Mouse (Mus musculus): ENCODE data around the gene Olfr1133. TPM values are rescaled to one million over a fixed set of nuclear protein-coding genes. Genes with fewer than 3 reads are reported as not detected.

The Olfr1133 gene
- polyA plus RNA-seq, 1 experiment from 2014 or later, result not detected

Other genes with a start within 250 kb of the Olfr1133 start
- gene Olfr1123, start 230.7 kb downstream of the Olfr1133 start, polyA plus RNA-seq (2015; fragmentation: Nextera tagmentation; extraction: Ambion mirVana), result not detected in 2 replicates
- 0.05 TPM in 1 of 2 replicates, not detected in the other for gene Olfr1124, start 217.1 kb downstream of the Olfr1133 start, polyA plus RNA-seq (2015; fragmentation: Nextera tagmentation; extraction: Ambion mirVana)
- not detected in 2 replicates for gene Olfr1126, start 193.4 kb downstream of the Olfr1133 start, polyA plus RNA-seq (2015; fragmentation: Nextera tagmentation; extraction: Ambion mirVana)
- gene Pramel7, start 150.3 kb downstream of the Olfr1133 start, polyA plus RNA-seq (2015; fragmentation: Nextera tagmentation; extraction: Ambion mirVana), result not detected in 2 replicates
- gene Pramel6, start 140.8 kb downstream of the Olfr1133 start, polyA plus RNA-seq (2015; fragmentation: Nextera tagmentation; extraction: Ambion mirVana), result not detected in 2 replicates
- gene Olfr153, start 115.6 kb downstream of the Olfr1133 start, polyA plus RNA-seq (2015; fragmentation: Nextera tagmentation; extraction: Ambion mirVana), result not detected in 2 replicates
- gene Olfr1128, start 101.8 kb downstream of the Olfr1133 start, polyA plus RNA-seq (2015; fragmentation: Nextera tagmentation; extraction: Ambion mirVana), result not detected in 2 replicates
- gene Olfr1129, start 73.5 kb downstream of the Olfr1133 start, polyA plus RNA-seq (2015; fragmentation: Nextera tagmentation; extraction: Ambion mirVana), result not detected in 2 replicates
- not detected in 2 replicates for gene Olfr1130, start 41.2 kb downstream of the Olfr1133 start, polyA plus RNA-seq (2015; fragmentation: Nextera tagmentation; extraction: Ambion mirVana)
- not detected in 2 replicates for gene Olfr1131, start 20.3 kb downstream of the Olfr1133 start, polyA plus RNA-seq (2015; fragmentation: Nextera tagmentation; extraction: Ambion mirVana)
- not detected in 2 replicates for gene Olfr1132, start 9.8 kb downstream of the Olfr1133 start, polyA plus RNA-seq (2015; fragmentation: Nextera tagmentation; extraction: Ambion mirVana)
- not detected in 2 replicates for gene Olfr1134, start 11.1 kb upstream of the Olfr1133 start, polyA plus RNA-seq (2015; fragmentation: Nextera tagmentation; extraction: Ambion mirVana)
- gene Olfr1135, start 26.3 kb upstream of the Olfr1133 start, polyA plus RNA-seq (2015; fragmentation: Nextera tagmentation; extraction: Ambion mirVana), result not detected in 2 replicates
- not detected in 2 replicates for gene Olfr1136, start 46.6 kb upstream of the Olfr1133 start, polyA plus RNA-seq (2015; fragmentation: Nextera tagmentation; extraction: Ambion mirVana)
- gene Olfr1137, start 65.8 kb upstream of the Olfr1133 start, polyA plus RNA-seq (2015; fragmentation: Nextera tagmentation; extraction: Ambion mirVana), result not detected in 2 replicates
- not detected in 2 replicates for gene Olfr1138, start 92.6 kb upstream of the Olfr1133 start, polyA plus RNA-seq (2015; fragmentation: Nextera tagmentation; extraction: Ambion mirVana)
- gene Olfr1140, start 96.4 kb upstream of the Olfr1133 start, polyA plus RNA-seq (2015; fragmentation: Nextera tagmentation; extraction: Ambion mirVana), result not detected in 2 replicates
- gene Olfr1141, start 106.6 kb upstream of the Olfr1133 start, polyA plus RNA-seq (2015; fragmentation: Nextera tagmentation; extraction: Ambion mirVana), result not detected in 2 replicates
- not detected in 2 replicates for gene Olfr152, start 132.1 kb upstream of the Olfr1133 start, polyA plus RNA-seq (2015; fragmentation: Nextera tagmentation; extraction: Ambion mirVana)
- gene Olfr1143, start 153.2 kb upstream of the Olfr1133 start, polyA plus RNA-seq (2015; fragmentation: Nextera tagmentation; extraction: Ambion mirVana), result not detected in 2 replicates
- gene Olfr1145, start 162.4 kb upstream of the Olfr1133 start, polyA plus RNA-seq (2015; fragmentation: Nextera tagmentation; extraction: Ambion mirVana), result not detected in 2 replicates
- not detected in 2 replicates for gene Olfr1148, start 183.2 kb upstream of the Olfr1133 start, polyA plus RNA-seq (2015; fragmentation: Nextera tagmentation; extraction: Ambion mirVana)
- gene Olfr1150-ps1, start 196.6 kb upstream of the Olfr1133 start, polyA plus RNA-seq (2015; fragmentation: Nextera tagmentation; extraction: Ambion mirVana), result not detected in 2 replicates
- gene Olfr1151, start 208.5 kb upstream of the Olfr1133 start, polyA plus RNA-seq (2015; fragmentation: Nextera tagmentation; extraction: Ambion mirVana), result not detected in 2 replicates
- not detected in 2 replicates for gene Olfr1152, start 219.1 kb upstream of the Olfr1133 start, polyA plus RNA-seq (2015; fragmentation: Nextera tagmentation; extraction: Ambion mirVana)
- gene Olfr1153, start 247.6 kb upstream of the Olfr1133 start, polyA plus RNA-seq (2015; fragmentation: Nextera tagmentation; extraction: Ambion mirVana), result not detected in 2 replicates

Data from kidney, postnatal 0 days (tissue).